Mouse (Mus musculus) liver, embryonic 16.5 days (tissue): ENCODE measurements around the gene Smad1. TPM values are rescaled to one million over a fixed set of nuclear protein-coding genes. Genes with fewer than 3 reads are reported as not detected.

Source experiments
- ATAC-seq: fragments of 200-750 bp; cut with Nextera tagmentation; 2 replicates; pipeline ENCODE4 v1.8.0; 2017; ENCODE audit warnings: low read depth, mild to moderate bottlenecking, moderate number of reproducible peaks, moderate library complexity
- H3K27ac ChIP-seq: fragments of 300-500 bp; sonication (generic); 2 replicates; pipeline ENCODE4 v1.5.1; 2014; ENCODE audit warnings: mild to moderate bottlenecking, low read length
- H3K27me3 ChIP-seq: fragments of 300-500 bp; sonication (generic); 2 replicates; pipeline ENCODE4 v1.6.1; 2014; ENCODE audit warnings: low read depth, low read length, mixed read lengths; ENCODE audit not compliant: control insufficient read depth, insufficient read depth
- H3K36me3 ChIP-seq: fragments of 300-500 bp; sonication (generic); 2 replicates; pipeline ENCODE4 v1.6.1; 2014; ENCODE audit warnings: mild to moderate bottlenecking; ENCODE audit not compliant: control insufficient read depth, insufficient read depth
- H3K4me1 ChIP-seq: fragments of 300-500 bp; sonication (generic); 2 replicates; pipeline ENCODE4 v1.6.1; 2014; ENCODE audit warnings: low read depth, low read length, mixed read lengths; ENCODE audit not compliant: control insufficient read depth
- H3K4me2 ChIP-seq: fragments of 300-500 bp; sonication (generic); 2 replicates; pipeline ENCODE4 v1.6.1; 2014; ENCODE audit warnings: low read depth, low read length, mixed read lengths
- H3K4me3 ChIP-seq: fragments of 300-500 bp; sonication (generic); 2 replicates; pipeline ENCODE4 v1.5.1; 2014; ENCODE audit warnings: low read depth, mild to moderate bottlenecking, low read length
- H3K9ac ChIP-seq: fragments of 300-500 bp; sonication (generic); 2 replicates; pipeline ENCODE4 v1.6.1; 2014; ENCODE audit warnings: low read depth, low read length
- H3K9me3 ChIP-seq: fragments of 300-500 bp; sonication (generic); replicated peaks from 2 replicates; pipeline ENCODE4 v1.6.1; 2016; ENCODE audit warnings: low read length; ENCODE audit not compliant: control insufficient read depth
- WGBS: fragments of 180-500 bp; shearing (Covaris S2); extraction: QIAGEN DNeasy Blood & Tissue Kit; methylation state at CpG from one replicate; pipeline ENCODE4 v1.1.7; 2014; ENCODE audit not compliant: insufficient replicate concordance; 5-methylcytosine and 5-hydroxymethylcytosine counted together
- polyA plus RNA-seq: library from polyadenylated mRNA; unstranded; fragments of >200 nt; fragmentation: Nextera tagmentation; extraction: Ambion mirVana; gene quantifications from 2 replicates; pipeline ENCODE4 v1.2.1, GENCODE M21; 2015

Smad1 gene
- polyA plus RNA-seq, 1 experiment from 2014 or later, result 6.9 TPM

DNA sequence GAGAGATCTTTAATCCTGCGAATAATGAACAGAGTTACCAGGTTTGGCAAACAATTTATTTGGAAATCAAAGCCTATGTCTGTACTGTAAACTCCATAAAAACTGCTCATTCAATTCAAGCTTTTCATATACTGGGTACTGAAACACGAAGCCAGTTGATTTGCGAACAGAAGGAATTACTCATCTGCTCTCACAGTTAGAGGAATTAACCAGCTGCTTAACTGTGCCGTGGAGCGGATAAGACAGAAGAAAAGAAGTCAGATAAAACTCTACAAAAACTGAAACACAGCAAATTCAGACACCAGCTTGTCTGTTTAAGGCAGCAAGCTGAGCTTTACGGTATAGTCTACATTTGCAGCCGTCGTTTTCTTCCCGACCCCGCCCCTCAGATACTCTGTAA lies 60.7 kb downstream of the Smad1 start:
- WGBS, result 68% methylated on average over 10 of the region's 10 CpGs
- Histone ChIP-seq H3K9me3 (no peaks in the 10 kb centered on the region), H3K4me2 (no peak overlapping the region), H3K36me3 (peaks cover 3% of the 10 kb centered on the region), H3K27ac (no peak overlapping the region), H3K4me1 (no peaks in the 10 kb centered on the region), H3K27me3 (no peaks in the 10 kb centered on the region), H3K9ac (no peak overlapping the region), H3K4me3 (no peak overlapping the region)
- no peak for ATAC-seq

DNA sequence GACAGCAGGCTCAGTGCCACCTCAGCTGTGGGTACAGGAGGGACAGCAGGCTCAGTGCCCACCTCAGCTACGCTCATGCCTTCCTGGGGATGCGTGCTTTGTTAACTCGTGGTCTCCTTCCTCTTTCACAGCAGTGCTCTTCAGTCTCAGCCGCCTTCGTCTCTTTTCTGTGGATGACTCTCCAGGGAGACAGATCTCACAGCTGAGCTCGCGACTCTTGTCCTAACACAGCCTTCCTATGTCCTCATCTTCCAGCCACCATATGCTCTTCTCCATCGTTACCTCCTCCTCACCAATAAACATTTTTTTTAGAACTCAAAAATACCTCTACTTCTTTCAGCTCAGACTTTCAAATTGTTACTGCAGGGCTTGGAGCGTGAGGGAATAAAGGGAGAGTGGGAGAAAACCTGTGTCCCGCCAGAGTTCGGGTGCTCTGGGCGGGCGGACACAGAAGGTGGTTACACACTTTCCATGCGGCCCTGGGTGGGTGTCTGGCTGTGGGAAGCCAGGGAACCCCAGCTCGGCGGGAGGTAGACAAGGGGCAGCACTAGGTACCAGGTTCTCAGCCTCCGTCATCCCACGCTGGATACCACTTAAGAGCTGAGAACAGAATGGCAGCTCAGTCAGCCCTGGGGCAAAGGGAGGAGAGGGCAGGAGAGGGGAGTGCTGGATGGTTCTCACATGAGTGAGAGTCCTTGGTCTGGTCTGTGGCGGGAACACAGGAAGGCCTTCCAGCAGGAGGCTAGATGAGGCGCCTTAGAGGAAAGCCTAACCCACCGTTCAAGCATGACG lies 67.0 kb downstream of the Smad1 start:
- no peaks in the 10 kb centered on the region for H3K36me3 ChIP-seq
- H3K9ac ChIP-seq, result no peak overlapping the region
- 0 out of 2 replicates have a peak, but pooled peaks cover 2% of the 10 kb centered on the region for H3K9me3 ChIP-seq
- no peak overlapping the region for H3K4me2 ChIP-seq
- no peak overlapping the region for H3K27ac ChIP-seq
- no peak overlapping the region for H3K4me3 ChIP-seq
- no peaks in the 10 kb centered on the region for H3K27me3 ChIP-seq
- no peaks in the 10 kb centered on the region for H3K4me1 ChIP-seq
- WGBS, result 72% methylated on average over 22 of the region's 22 CpGs
- no peak for ATAC-seq

DNA sequence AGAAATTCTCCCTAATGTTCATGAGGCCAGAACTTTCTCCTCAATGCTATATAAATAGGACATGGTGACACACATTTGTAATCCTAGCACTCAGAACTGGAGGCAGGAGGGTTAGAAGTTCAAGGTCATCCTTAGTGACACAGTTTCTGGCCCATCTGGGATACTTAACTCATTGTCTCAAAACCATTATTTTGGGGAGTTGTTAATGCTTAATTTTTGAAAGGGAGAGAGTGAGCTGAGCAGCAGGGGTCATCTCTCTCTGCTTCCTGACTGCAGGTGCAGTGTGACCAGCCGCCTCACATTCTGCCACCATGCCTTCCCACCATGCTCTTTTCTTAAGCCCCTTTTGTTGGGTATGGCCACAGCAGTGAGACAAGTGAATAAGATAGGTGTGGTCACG lies 67.7 kb downstream of the Smad1 start:
- Histone ChIP-seq H3K9me3 (0 out of 2 replicates have a peak, but pooled peaks cover 2% of the 10 kb centered on the region), H3K4me2 (no peak overlapping the region), H3K9ac (no peak overlapping the region), H3K36me3 (no peaks in the 10 kb centered on the region), H3K4me3 (no peak overlapping the region), H3K4me1 (no peaks in the 10 kb centered on the region), H3K27me3 (no peaks in the 10 kb centered on the region), H3K27ac (no peak overlapping the region)
- WGBS, result 66% methylated on average over 2 of the region's 2 CpGs
- no peak for ATAC-seq

DNA sequence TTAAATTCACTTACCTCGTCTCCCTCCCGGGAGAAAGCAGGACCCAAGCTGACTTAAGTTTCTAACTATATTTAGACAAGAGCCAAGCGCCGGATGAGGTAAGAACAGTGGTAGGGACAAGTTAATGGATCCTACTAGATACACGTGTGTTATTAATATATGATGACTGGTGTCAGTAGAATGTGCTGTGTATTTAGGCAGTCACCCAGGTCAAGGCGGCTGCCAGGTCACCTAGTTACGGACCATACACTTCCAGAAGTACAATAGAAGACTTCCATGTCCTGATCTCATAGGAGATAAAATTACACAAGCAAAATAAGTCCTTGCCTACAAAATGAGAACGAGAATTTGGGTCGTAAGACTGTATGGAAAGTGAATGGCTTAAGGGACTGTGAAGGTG lies 68.3 kb downstream of the Smad1 start:
- H3K36me3 ChIP-seq, result no peaks in the 10 kb centered on the region
- no peak overlapping the region for H3K4me2 ChIP-seq
- ATAC-seq, result no peak
- no peaks in the 10 kb centered on the region for H3K27me3 ChIP-seq
- 67% methylated on average over 9 of the region's 9 CpGs for WGBS
- H3K4me1 ChIP-seq, result no peaks in the 10 kb centered on the region
- 0 out of 2 replicates have a peak, but pooled peaks cover 2% of the 10 kb centered on the region for H3K9me3 ChIP-seq
- H3K27ac ChIP-seq, result no peak overlapping the region
- H3K4me3 ChIP-seq, result no peak overlapping the region
- no peak overlapping the region for H3K9ac ChIP-seq

DNA sequence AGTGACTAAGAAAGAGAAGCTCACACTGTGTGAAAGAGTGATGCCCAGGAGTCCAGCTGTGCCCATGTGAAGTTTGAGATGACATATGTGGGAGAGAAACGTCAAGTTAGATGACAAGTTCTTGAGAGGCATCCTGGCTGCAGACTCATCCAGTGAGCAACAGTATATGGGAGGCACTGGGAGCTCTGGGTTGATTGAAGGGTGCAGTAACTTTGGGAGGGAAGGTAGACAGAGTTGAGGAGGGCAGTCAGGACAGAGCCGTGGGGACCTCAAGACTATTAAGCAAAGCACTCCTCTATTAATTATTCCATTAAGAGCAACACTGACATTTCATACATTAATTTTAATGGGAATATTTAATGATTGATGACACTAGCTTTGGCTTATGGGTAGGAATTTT lies 69.6 kb downstream of the Smad1 start:
- no peaks in the 10 kb centered on the region for H3K4me1 ChIP-seq
- H3K4me2 ChIP-seq, result no peak overlapping the region
- H3K27me3 ChIP-seq, result no peaks in the 10 kb centered on the region
- no peak for ATAC-seq
- no peak overlapping the region for H3K4me3 ChIP-seq
- no peak overlapping the region for H3K27ac ChIP-seq
- 0 out of 2 replicates have a peak, but pooled peaks cover 2% of the 10 kb centered on the region for H3K9me3 ChIP-seq
- no peak overlapping the region for H3K9ac ChIP-seq
- 56% methylated on average over 2 of the region's 2 CpGs for WGBS
- no peaks in the 10 kb centered on the region for H3K36me3 ChIP-seq

DNA sequence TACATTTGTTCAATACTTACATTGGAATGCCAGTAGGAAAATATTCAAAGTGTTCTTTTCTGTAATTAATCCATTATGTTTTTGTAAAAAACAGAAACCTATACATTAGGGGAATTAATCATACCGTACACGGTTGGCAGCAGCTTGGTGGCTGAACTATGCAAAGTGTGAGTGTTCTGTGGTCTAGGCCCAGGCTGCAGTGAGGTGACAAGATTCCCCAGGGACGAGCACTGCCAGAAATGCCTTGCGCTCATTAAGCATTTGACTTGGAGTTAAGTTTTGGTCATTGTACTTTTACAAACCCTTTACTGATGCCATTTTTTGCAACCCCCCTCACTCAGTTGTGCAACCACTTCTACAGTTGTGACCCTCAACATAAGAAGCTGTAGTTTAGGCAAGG lies 70.1 kb downstream of the Smad1 start:
- H3K27me3 ChIP-seq, result no peaks in the 10 kb centered on the region
- no peaks in the 10 kb centered on the region for H3K4me1 ChIP-seq
- H3K27ac ChIP-seq, result no peak overlapping the region
- H3K4me3 ChIP-seq, result no peak overlapping the region
- WGBS, result 67% methylated on average over 4 of the region's 4 CpGs
- no peak overlapping the region for H3K4me2 ChIP-seq
- 0 out of 2 replicates have a peak, but pooled peaks cover 2% of the 10 kb centered on the region for H3K9me3 ChIP-seq
- H3K36me3 ChIP-seq, result no peaks in the 10 kb centered on the region
- H3K9ac ChIP-seq, result no peak overlapping the region
- ATAC-seq, result no peak

DNA sequence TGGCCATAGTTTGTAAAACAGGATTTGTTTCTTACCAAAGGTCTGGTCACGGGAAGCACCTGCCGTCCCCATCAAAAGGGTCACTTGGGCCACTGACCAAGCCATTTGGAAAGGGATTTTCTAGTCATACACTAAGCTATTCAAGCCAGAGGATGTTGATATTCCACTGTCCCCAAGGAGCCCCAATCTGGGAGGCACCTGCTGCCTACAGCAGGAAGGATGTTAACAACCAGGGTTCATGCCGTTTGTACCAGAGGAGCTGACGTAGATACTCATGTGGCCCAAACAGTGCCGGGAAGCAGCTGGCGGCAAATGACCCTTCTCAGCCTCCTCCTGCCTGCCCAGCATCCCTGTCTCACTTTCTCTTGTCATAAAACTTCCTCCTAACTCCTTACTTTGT lies 73.8 kb downstream of the Smad1 start:
- no peaks in the 10 kb centered on the region for H3K27me3 ChIP-seq
- ATAC-seq, result no peak
- H3K9ac ChIP-seq, result no peak overlapping the region
- H3K27ac ChIP-seq, result no peak overlapping the region
- WGBS, result 78% methylated on average over 6 of the region's 6 CpGs
- H3K4me3 ChIP-seq, result no peak overlapping the region
- no peaks in the 10 kb centered on the region for H3K36me3 ChIP-seq
- no peaks in the 10 kb centered on the region for H3K9me3 ChIP-seq
- no peak overlapping the region for H3K4me2 ChIP-seq
- no peaks in the 10 kb centered on the region for H3K4me1 ChIP-seq

DNA sequence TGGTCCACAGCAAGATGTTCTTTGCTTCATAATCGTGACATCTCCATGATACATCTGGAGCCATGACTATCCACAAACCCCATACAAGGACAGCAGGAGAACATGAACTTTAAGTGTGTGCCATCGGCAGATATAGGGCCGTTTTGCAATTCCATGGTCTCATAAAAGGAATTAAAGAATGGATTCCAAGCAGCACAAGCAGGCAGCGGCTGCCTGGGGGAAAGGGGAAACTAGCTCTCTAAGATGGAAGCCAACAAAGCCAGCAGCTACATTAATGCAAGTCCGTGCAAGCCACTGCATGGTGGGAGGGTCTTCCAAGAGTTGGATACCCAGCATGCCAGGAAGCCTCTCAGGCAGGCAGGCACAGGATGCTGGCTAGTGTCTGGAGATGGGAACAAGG lies 74.4 kb downstream of the Smad1 start:
- no peak overlapping the region for H3K4me3 ChIP-seq
- ATAC-seq, result no peak
- no peaks in the 10 kb centered on the region for H3K4me1 ChIP-seq
- no peak overlapping the region for H3K4me2 ChIP-seq
- no peak overlapping the region for H3K27ac ChIP-seq
- 64% methylated on average over 5 of the region's 5 CpGs for WGBS
- H3K27me3 ChIP-seq, result no peaks in the 10 kb centered on the region
- no peaks in the 10 kb centered on the region for H3K9me3 ChIP-seq
- H3K36me3 ChIP-seq, result no peaks in the 10 kb centered on the region
- H3K9ac ChIP-seq, result no peak overlapping the region

DNA sequence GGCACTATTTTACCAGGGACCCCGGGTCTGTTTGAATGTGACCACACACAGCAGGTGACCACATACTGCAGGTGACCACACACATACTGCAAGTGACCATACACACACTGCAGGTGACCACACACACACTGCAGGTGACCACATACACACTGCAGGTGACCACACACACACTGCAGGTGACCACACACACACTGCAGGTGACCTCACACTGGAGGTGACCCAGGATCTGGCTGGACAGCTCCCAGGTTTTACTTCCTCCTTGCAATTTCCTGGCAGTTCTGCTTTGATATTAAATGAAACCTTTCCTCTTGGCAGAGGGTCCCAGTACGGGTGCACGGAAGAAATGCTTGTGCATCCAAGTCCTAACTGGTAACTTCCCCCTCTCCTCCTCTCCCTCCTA lies 75.3 kb downstream of the Smad1 start:
- H3K4me3 ChIP-seq, result no peak overlapping the region
- no peaks in the 10 kb centered on the region for H3K36me3 ChIP-seq
- ATAC-seq, result no peak
- H3K4me2 ChIP-seq, result no peak overlapping the region
- H3K4me1 ChIP-seq, result no peaks in the 10 kb centered on the region
- H3K27me3 ChIP-seq, result no peaks in the 10 kb centered on the region
- no peak overlapping the region for H3K27ac ChIP-seq
- no peaks in the 10 kb centered on the region for H3K9me3 ChIP-seq
- WGBS, result 30% methylated on average over 3 of the region's 3 CpGs
- H3K9ac ChIP-seq, result no peak overlapping the region
